Mouse (Mus musculus) heart, postnatal 36 days (tissue): ENCODE measurements around the gene Gm15737. TPM values are rescaled to one million over a fixed set of nuclear protein-coding genes. Genes with fewer than 3 reads are reported as not detected.
A peak's percentile ranks its signal among the peaks of the same experiment; 100 is the strongest.

Source experiments
- DNase-seq, 2 experiments: peaks; one replicate each; pipeline ENCODE4 v3.0.0; 2021 to 2022
- intact Hi-C: fragments of 180-260 bp; cut with DNase I; formaldehyde crosslinking; loops from one replicate; pipeline ENCODE4 v1.15.1; 2025
- total RNA-seq, 2 experiments: library from RNA; stranded (reverse); gene quantifications; 2 replicates each; pipeline ENCODE4 v1.2.3; 2021

The Gm15737 gene
- total RNA-seq, 2 experiments from 2014 or later = 0.24 to 0.28 TPM

DNA sequence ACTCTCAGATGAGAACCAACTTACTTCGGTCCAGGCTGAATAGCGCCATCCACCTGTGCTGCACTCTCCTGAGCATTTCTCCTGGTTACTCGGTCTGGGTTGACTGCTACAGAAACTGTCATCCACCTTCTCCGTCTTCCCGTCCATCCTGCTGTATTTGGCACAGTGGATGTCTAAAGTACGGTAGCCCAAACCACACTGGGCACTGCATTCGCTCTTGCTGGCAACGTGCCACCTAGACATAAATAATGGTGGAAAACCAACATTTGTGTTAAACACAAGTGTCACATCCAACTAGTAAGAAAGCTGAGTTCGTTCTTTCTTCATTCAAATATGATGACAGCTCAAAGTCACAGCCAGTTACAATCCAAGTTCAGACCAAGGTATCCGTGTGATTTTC lies 3.6 kb downstream of the Gm15737 start:
- intact Hi-C loops = loop anchor here (5.0 kb wide), 1 partner anchor 35 kb away; no protein-coding TSS in a partner anchor
- no peak for DNase-seq

DNA sequence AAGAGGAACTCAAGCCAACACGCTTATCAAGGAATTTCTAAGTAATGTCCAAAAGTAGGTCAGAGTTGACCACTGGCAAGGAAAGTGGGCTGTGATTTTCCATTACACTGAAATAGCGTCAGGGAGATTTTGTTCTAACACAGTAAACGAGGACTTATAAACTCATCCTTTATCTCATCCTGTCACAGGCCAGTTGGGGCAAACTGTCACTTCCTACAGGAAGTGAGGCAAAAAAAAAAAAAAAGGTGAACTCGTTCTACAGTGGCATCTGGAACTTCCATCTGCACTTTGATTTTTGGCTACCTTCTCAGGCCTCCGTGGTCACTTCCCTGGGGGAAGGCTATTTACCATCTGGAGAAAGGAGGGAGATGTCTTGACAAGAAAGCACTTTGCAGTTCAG lies 5.7 kb downstream of the Gm15737 start:
- DNase-seq = peak in 1 of 2 experiments; percentile 44
- intact Hi-C loops = loop anchor here (5.0 kb wide), 6 partner anchors 32 to 667 kb away; no protein-coding TSS in a partner anchor

DNA sequence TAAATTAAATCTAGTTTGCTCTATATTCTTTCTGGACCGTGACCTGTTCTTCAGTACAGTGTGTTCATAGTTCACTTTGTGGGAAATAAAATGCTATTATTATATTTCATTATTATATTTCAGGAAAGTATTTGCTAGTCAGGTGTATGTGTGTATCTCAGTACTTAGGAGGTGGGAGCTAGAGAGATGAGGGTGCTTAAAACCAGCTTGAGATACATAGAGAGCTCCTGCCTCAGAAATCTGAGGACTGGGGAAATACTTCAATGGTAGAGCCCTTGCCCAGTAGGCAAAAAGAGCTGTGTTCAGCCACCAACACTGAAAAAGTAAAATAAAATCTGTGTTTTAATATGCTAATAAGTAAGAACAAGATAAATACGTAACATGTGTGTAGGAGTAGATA lies 6.2 kb downstream of the Gm15737 start:
- no peak for DNase-seq

DNA sequence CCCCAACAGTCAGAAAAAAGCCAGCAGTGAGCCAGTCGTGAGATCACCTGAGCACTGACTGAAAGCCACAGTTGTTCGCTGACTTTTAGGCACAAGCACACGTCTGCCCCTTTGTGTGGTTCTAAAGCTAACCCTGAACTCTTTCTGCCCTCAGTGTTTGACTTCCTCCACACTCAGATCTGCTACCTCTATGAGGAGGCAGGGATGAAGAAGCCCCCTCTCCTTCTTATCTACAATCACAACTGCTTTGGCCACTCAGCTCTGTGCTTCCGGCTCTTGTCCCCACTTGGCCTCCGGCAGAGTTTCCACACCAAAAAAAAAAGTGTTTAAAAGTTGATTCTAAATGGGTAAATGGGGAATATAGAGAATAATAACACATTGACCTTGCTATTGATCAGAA lies 7.0 kb downstream of the Gm15737 start:
- intact Hi-C loops = loop anchor here (2.0 to 5.0 kb wide), 6 partner anchors 65 to 666 kb away; no protein-coding TSS in a partner anchor

More for the DNA sequence above, 6.2 kb downstream of the Gm15737 start:
- intact Hi-C loops = loop anchor here (5.0 kb wide), 5 partner anchors 88 to 667 kb away; no protein-coding TSS in a partner anchor

DNA sequence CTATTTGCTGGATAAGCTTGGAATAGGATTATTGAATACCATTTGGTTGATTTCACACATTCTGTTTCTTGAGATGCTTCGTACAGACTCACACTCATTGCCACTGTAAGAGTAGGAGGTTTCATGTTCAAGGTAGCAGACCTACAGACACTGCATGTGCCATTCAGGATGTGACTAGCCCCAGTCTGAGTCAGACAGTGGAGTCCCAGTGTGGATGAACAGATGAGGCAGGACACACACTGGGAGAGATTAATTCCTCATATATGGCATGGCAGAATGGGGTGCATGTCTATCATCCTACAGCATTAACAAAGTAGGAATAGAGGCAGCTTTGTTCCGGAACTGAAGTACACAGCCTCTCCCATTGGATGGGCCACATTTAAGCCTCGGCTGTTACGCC lies 8.1 kb downstream of the Gm15737 start:
- intact Hi-C loops = loop anchor here (2.0 to 5.0 kb wide), 6 partner anchors 64 to 665 kb away; no protein-coding TSS in a partner anchor

More for the DNA sequence above, 7.0 kb downstream of the Gm15737 start:
- no peak for DNase-seq

DNA sequence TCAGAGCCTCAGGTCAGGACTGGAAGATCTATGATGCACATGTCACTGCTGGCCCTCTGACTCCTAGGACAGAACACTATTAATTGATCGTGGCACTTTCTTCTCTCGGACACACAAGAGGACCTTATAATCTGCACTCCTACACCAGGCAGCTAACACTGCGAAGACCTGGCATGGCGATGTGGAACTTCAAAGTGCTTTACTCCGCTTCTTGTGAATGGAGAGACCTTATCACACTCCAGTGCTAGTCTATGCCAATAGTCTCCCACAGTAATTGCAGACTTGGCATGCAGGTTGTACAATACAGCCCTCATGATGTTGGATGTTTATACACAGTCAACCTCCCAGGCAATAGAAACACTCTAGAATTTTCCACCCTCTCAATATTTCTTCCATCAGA lies 9.6 kb downstream of the Gm15737 start:
- DNase-seq = no peak
- intact Hi-C loops = loop anchor here (5.0 kb wide), 5 partner anchors 91 to 664 kb away; no protein-coding TSS in a partner anchor

More for the DNA sequence above, 8.1 kb downstream of the Gm15737 start:
- no peak for DNase-seq

DNA sequence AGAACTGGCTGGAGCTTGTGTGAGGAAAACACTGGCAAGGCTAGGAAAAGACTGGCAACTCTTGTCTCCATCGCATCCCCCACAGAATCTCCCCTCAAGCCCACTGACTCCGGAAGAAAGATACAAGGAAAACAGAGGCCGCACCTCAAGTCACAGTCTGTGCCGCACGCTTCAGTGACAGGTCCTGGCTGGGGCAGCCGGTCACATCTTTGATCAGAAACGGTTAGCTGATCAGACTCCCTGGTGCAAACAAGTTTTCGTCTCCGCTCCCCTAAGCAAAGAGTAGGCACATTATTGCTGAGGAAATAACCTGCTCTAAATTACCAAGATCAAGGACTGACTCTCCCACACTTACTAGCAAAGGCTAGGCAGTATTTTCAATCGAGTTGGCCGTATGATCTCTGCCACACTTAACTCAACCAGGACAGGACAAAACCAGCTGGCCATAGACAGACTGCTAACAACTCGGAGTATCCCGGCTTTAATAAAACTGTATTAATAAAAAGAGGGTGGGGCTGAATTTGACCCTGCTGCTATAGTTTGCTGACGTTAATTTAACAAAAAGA lies 10.6 kb downstream of the Gm15737 start:
- DNase-seq = no peak
- intact Hi-C loops = loop anchor here (5.0 kb wide), 5 partner anchors 92 to 663 kb away; no protein-coding TSS in a partner anchor

DNA sequence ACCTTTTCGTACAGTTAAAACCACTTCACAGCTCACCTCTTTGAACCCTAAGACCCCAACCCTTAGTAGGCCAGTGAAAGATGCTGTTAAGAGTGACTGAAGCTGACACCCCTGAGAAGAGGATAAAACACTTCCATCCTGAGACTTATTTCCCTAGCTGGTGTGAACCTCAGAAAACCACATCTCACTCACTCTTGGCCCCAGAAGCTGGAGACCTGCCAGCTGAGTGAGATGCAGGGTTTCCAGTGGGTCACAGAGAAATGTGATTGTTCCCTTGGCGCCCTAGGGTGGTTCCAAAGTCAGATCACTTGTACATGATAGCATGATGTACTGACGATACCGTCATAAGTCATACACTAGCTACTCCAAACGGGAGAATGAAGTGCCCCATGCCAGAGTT lies 13.3 kb downstream of the Gm15737 start:
- DNase-seq = no peak
- intact Hi-C loops = no loop called here

DNA sequence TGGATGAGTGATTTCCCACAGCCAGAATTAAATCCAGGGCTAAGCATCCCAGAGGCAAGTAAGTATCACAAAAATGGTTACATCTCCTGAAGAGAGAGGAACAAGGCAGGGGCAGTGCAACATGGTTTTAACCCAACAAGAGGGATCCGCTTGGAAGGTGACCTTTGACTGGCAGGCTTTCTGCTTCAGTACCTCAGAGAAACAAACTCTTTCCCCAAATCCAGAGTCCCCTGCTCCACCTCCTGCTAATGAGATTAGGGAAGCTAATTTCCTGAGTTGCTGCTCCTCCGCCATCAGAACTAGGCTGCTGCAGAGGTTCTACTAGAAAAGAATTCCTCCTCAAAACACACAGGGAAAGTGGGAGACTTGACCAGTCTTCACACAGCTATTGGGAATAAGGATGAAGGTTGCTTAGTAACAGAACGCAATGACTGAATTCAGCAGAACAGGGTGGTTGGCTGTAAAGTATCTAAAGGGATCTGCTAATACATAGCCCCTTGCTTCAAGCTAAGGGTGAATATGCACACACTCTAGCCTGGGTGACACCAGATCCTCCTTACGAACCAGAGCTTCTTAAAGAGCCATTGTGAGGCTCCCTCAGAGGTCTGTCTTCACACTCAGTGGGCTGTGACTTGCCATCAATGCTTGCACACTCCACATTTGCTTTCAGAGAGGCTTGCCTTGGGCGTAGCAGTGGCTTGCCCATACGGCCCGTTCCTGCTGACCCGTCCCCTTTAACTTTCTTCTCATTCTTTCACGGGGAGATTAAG lies 14.2 kb downstream of the Gm15737 start:
- no peak for DNase-seq
- intact Hi-C loops = no loop called here

DNA sequence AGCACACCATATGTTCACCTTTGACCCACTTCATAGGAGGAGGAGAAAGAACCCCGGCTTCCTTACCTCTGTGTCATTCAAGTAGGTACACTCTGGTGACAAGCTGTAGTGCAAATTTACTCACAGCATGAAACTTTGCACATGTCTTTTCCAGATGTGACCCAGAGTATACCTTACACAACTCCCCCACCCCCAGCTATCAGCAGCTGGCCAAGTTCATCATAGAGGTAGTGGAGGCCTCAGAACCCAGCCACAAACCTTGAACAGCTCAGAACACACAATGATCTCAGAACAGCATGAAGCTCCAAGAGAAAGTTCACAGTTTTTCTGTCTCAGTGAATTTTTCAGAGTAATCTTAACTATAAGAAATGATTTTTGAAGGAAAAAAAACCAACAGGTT lies 22.4 kb downstream of the Gm15737 start:
- DNase-seq = no peak
- intact Hi-C loops = no loop called here

DNA sequence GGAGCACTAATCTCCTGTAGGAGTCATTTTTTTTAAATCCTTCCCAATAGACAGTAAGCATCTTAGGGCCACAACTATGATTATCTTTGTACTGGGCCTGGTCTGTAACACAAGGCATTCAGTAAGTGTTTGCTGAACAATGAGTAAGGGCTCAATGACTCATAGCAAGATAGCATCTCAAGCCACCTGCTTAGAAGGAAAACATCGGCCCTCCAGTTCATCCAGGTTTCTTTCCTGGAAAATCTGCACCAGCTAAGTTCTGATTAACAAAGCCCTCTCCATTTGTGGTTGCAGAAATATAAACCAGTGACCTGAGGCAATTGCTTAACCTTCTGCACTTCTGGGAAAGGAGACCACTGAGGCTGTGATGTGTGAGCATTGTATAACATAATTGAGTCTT lies 34.9 kb downstream of the Gm15737 start:
- intact Hi-C loops = no loop called here
- no peak for DNase-seq

DNA sequence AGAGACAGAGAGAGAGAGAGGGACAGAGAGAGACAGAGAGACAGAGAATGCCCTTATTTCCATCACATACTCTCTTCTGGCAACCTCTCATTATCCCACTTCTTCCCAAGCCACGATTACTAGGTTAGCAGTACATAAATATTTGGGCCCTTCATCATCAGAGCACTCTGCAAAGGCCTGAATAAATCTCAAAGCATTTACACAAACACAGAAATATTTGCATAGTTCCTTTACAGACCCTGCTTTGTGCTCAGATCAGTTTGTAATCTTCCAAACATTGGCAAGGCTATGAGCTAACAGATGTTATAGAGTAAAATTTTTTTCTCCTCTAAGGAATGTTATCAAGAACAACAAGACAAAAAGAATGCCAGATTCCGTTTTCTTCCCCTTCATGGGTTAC lies 35.3 kb downstream of the Gm15737 start:
- intact Hi-C loops = no loop called here

DNA sequence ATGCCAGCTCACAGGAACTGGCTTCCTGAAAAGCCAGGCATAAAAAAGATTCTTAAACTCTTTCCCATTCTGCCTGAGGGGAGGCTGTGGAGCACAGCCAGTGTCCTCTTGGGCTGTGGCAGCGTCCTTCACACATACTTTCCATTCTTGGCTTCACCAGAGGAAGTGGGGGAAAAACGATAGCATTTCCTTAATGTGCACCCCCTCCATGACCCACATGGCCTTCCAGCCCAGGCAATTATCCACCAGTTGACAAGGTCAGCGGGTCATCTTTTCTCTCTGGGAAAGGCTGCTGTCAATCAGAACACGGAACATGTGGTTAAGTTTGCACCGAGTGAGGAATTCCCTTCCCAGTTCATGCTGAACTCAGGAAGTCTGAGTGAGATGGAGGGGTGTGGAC lies 36.8 kb downstream of the Gm15737 start:
- intact Hi-C loops = loop anchor here (2.0 to 5.0 kb wide), 2 partner anchors 17 to 34 kb away; no protein-coding TSS in a partner anchor
- peak; percentile 39 to 49 for DNase-seq

More for the DNA sequence above, 35.3 kb downstream of the Gm15737 start:
- no peak for DNase-seq

DNA sequence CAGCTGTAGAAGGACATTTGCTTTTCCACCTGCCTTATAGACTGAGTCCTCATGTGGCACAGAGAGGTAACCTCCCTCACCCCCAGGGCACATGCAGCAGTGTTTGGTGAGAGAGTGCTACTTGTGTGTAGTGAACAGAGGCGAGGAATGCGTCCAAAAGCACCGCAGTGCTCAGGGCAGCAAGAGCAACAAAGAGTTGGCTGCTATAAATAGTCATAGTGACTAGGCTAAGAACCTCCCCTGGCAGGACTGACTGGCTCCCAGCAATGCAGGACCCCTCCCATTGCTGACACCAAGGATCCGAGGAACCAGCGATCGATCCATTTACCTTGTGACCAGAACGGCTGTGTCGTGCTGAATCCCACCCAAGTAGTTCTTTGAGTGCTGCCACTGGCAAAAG lies 40.2 kb downstream of the Gm15737 start:
- peak; percentile 25 to 39 for DNase-seq
- intact Hi-C loops = loop anchor here (2.0 to 5.0 kb wide), 2 partner anchors 31 to 37 kb away; no protein-coding TSS in a partner anchor

DNA sequence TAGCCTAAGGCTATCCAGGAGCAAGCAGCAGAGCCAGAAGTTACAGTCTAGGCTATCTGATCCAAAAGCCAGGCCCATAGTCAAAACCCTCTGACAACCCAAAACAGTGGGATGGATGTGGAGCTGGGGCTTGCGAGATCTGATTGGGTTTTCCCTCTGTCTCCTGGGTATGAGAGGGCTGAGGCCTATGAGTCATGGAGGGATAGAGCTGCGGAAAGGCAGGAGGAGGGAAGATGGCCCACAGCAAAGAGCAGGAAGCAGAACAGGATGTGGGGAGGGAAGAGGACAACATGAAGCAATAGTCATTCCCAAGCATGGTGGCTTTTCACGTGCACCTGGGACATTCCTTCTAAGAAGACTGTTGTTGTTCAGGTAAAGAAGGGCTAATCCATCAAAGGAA lies 41.5 kb downstream of the Gm15737 start:
- DNase-seq = no peak

DNA sequence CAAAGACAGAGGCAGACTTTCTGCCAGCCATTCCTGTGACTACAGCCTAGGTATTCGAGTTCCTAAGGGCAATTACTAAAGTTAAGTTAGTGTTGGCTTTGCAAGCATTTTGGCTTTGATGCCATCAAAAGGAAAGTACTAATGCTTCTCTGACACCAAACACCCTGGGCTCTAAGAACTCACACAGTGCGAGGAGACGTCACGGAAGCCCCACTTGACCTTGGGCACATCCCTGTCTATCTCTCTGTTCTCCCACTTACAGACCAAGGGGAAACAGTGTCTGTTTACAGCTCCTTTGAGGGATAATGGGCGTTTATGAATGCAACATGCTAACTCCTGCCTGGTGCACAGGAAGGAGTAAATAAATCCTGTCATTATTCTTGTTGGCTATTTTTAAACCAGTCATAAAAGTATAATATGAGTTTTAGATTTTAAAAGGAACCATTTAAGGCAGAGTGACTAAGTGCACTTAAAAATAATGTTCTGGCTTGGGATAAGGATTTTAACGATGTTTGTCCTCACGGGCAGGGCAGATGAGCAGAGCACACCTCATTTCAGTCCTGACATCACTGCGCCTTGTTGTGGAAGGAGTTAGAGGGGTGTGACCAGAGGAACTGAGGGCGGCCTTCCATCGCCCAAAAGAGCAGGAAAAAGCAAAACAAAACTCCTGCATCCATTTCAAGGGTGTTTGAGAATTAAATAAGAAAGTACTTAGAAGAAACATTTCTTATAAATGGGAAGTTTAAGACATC lies 52.0 kb downstream of the Gm15737 start:
- no peak for DNase-seq
- intact Hi-C loops = no loop called here

More for the DNA sequence above, 41.5 kb downstream of the Gm15737 start:
- intact Hi-C loops = no loop called here

DNA sequence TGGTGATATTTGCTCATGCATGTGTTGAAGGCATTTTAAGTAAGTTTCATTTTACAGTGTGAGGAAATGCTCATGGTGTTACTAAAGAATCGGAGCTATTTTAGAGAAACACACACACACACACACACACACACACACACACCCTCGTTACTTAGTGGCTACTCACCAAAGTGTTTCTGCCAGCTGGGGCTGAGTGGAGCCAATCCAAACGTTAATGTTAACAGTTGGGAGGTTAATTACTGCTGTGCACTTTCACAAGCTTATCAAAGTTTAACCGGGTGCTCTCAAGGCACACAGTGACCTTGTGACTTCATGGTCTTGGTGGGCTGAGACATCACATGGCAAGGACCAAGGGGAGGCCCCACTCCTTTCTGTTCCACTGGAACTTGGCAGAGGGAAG lies 52.7 kb downstream of the Gm15737 start:
- peak in 1 of 2 experiments; percentile 23 for DNase-seq
- intact Hi-C loops = loop anchor here (2.0 kb wide), 1 partner anchor 15 kb away; no protein-coding TSS in a partner anchor

DNA sequence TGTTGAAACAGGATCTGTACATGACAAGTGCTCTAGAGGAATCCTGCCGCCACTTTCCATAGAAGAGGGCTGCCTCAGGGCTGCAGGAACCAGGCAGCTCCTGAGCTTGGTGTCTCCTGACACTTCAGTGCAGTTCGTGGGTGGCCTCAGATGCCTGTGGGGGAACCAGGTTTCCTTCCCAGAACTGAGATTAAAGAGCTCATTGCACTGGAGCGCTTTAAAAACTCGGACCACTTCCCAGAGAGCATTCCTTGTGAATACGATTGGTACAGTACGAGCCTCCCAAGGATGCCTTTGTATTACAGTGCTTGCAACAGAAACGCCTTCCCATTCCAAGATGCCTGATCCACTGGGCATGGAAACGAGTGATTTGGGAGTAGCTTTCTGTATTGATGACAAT lies 55.4 kb downstream of the Gm15737 start:
- no peak for DNase-seq
- intact Hi-C loops = no loop called here

DNA sequence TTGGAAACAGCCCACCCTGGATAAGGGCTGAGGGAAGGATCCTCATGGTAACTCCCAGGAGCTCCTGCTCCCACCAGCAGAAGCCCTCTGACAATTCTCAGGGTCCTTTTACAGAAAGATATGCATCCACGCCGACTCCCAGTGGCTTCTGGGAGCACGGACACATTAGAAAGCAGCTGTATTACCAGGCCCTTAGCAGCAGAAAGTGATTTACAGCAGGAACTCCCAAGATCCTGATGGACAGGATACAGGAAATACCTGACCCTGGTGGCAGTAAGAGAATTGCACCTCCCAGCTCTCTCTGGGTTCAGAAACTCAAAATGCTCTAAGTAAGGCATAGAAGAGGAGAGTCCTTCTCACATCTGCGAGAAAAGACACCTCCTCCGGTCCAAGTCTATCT lies 59.1 kb downstream of the Gm15737 start:
- no peak for DNase-seq
- intact Hi-C loops = no loop called here
